Mouse (Mus musculus) v-Abl transformed pro-B cells (cell line): Measurements from ENCODE around the gene Gm5592.
"Not testable (repeated sequence)": the region's sequence is repeated elsewhere in the genome, so short reads cannot be mapped to it uniquely, and the experiment has no call there.

Experiments used
- in situ Hi-C, 2 experiments: fragments of 400-800 bp; cut with MboI; formaldehyde crosslinking; loops; one replicate each; pipeline ENCODE4 v1.15.1; 2025; ENCODE audit not compliant: unreplicated experiment in 2 of 2

The Gm5592 gene

DNA sequence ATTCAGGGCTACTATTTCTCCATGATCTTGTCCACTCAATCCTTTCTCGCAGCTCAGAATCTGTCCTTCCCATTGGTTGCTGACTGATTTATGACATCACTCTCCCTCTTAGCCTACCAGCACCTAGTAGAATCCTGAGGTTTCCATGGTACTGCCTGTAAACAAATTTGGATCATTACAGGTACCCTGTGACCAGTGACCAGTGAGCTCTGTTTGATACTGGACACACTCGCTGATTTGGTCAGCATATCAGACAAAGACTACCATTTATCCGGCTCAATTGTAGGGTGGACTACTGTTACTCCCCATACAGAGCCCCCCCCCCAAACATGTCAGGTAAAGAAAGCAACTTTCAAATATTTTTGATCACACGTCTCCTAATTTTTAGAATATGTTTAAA, at the start of gene Gm5592:
Gene Gm5592 (plus strand): TSS at position 301 of the 400 bp plus-strand sequence.
- in situ Hi-C loops: not testable (repeated sequence)

DNA sequence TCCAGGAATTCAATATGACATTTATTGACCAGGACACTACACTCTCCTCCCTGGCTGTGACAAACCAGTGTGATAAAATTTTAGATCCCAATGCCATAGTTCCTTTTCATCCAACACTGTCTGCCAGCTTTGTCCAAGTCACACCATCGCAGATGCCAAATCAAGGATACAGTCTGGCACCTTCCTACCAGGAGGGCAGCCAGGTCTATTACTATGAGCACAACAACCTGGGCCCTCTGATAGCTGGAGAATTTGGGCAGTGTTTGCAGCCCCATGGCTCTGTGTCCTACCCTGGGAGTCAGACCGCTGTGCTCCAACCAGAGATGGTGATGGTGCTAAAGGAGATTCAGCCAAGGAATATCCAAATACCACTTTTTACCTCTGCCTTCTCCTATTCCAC, 2.2 kb downstream of the Gm5592 start:
- in situ Hi-C loops: not testable (repeated sequence)

DNA sequence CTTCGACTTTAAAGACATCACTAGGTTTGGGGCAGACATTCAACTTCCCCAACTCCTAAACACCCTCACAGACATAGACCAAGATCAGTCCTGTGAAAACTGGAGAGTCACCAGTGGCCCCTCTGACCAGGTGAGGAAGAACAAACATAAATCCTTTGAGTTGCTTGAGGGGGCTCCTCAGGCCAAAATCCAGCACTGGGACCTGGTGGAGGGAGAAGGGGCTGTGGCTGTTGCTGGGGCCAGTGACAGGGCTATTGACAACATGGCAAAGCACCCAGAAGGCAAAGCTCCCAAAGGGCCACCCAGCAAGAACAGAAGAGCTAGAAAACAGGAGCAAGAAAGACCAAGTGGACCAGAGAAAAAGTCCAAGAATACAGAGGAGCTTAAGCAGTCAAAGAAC, 4.2 kb downstream of the Gm5592 start:
- in situ Hi-C loops: not testable (repeated sequence)

GRCm38 (mm10) chr7:41158562-41158961, 4.9 kb downstream of the Gm5592 start:
- in situ Hi-C loops: not testable (repeated sequence)

DNA sequence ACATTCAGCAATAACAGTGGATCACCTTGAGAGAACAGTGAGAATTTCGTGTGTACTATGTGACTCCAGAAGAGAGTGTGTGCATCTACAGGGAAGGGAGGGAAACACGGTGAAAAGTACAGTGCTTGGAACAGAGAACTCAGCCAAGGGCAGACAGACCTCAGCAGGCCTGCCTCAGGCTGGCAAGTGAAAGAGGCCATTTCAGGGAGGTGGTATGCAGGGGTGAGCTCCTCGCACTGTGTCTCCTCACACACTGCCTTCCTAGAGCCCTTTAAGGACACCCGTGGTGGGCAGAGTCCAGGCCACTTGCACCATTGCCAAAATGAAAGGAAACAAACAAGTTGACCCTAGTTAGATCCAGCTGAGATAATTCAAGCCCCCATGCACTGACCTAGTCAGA, 40.0 kb downstream of the Gm5592 start:
- in situ Hi-C loops: no loop called here
